Mouse (Mus musculus) hindbrain, embryonic 14.5 days (tissue): ENCODE results near the gene Pfkfb3. TPM values are rescaled to one million over a fixed set of nuclear protein-coding genes. Genes with fewer than 3 reads are reported as not detected.

Source experiments
- ATAC-seq: fragments of 200-750 bp; cut with Nextera tagmentation; 2 replicates; pipeline ENCODE4 v1.8.0; 2017; ENCODE audit warnings: moderate number of reproducible peaks, mild to moderate bottlenecking, moderate TSS enrichment, moderate library complexity; ENCODE audit not compliant: low FRiP score
- DNase-seq: peaks from one replicate; pipeline ENCODE4 v3.0.0-alpha.2; 2015; ENCODE audit warnings: low spot score
- H3K27ac ChIP-seq: fragments of 300-500 bp; sonication (generic); 2 replicates; pipeline ENCODE4 v1.5.1; 2014; ENCODE audit warnings: mild to moderate bottlenecking, moderate library complexity
- H3K27me3 ChIP-seq: fragments of 300-500 bp; sonication (generic); 2 replicates; pipeline ENCODE4 v1.6.1; 2014; ENCODE audit warnings: mild to moderate bottlenecking, low read length, mixed read lengths; ENCODE audit not compliant: control insufficient read depth, insufficient read depth
- H3K36me3 ChIP-seq: fragments of 300-500 bp; sonication (generic); replicated peaks from 2 replicates; pipeline ENCODE4 v1.6.1; 2014; ENCODE audit not compliant: control insufficient read depth, insufficient read depth
- H3K4me1 ChIP-seq: fragments of 300-500 bp; sonication (generic); replicated peaks from 2 replicates; pipeline ENCODE4 v1.6.1; 2014; ENCODE audit warnings: antibody characterized with exemption, low read length, mixed read lengths; ENCODE audit not compliant: control insufficient read depth, insufficient read depth
- H3K4me2 ChIP-seq: fragments of 300-500 bp; sonication (generic); replicated peaks from 2 replicates; pipeline ENCODE4 v1.6.1; 2014; ENCODE audit warnings: mild to moderate bottlenecking, moderate library complexity
- H3K4me3 ChIP-seq: fragments of 300-500 bp; sonication (generic); replicated peaks from 2 replicates; pipeline ENCODE4 v1.5.1; 2014; ENCODE audit warnings: mild to moderate bottlenecking, low read length
- H3K9ac ChIP-seq: fragments of 300-500 bp; sonication (generic); 2 replicates; pipeline ENCODE4 v1.6.1; 2014
- H3K9me3 ChIP-seq: fragments of 300-500 bp; sonication (generic); 2 replicates; pipeline ENCODE4 v1.6.1; 2016; ENCODE audit warnings: low read length; ENCODE audit not compliant: control insufficient read depth
- WGBS: fragments of 180-500 bp; shearing (Covaris S2); extraction: QIAGEN DNeasy Blood & Tissue Kit; methylation state at CpG from one replicate; pipeline ENCODE4 v1.1.7; 2014; 5-methylcytosine and 5-hydroxymethylcytosine counted together
- polyA plus RNA-seq: library from polyadenylated mRNA; unstranded; fragments of >200 nt; fragmentation: Nextera tagmentation; extraction: Ambion mirVana; gene quantifications from 2 replicates; pipeline ENCODE4 v1.2.1, GENCODE M21; 2014

The Pfkfb3 gene
- polyA plus RNA-seq: 27.6 and 32.0 TPM in 2 replicates

DNA sequence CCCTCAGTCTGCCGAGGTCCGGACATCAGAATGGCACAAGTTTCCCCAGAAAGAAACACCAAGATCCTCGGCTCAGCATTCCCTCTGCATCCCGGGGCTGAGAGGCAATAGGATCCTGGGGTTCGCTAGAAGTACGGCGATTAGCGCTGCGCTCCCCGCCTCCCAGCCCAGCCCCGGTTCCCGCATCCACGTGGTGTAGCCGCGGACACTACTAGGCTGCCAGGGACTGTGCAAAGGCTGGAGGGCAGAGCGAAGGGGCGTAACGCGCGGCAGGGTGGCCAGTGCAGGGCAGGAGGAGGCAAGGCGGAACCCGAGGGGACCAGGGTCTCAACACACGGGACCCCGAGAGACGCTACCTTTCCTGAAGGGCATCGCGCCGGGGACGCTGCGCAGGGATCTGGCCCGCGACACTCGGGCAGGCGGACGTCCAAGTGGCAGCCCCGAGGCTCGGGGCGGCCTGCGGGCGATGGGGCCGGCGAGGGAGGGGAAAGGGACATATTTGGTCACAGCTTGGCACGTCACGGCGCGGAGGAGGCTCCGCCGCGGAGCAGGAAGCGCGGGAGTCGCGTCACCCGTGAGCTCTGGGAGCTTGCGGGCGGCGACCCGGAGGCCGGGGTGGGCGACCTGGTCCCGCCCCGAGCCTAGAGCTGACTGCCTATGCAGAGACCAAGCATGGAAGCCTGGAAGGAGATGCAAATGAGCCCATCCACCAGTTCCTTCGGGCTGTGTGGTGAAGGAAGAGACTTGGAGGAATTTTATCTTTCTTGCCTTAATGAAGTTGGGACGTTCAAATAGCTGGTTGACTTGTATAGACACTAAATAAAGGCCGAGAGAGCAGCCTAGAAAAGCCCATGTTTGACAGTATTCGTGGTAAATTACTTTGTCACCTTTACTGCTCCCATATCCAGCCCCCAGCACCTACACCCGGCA, at the start of gene Pfkfb3:
Pfkfb3 (minus strand) TSS at position 607 of the 930 bp plus-strand sequence.
- Histone ChIP-seq H3K27me3 (peaks cover 27% of the 10 kb centered on the region), H3K9ac (peak within 1 kb of the TSS; percentile 57), H3K4me2 (peak within 1 kb of the TSS; percentile 95), H3K27ac (no peak within 1 kb of the TSS), H3K9me3 (no peaks in the 10 kb centered on the region), H3K4me1 (no peaks in the 10 kb centered on the region; the same call in 1 of the 2 replicates), H3K36me3 (no peaks in the 10 kb centered on the region), H3K4me3 (peak within 1 kb of the TSS; percentile 51)
- peak; percentile 80 for ATAC-seq
- 2% methylated on average over 67 of the region's 67 CpGs for WGBS
- DNase-seq: peak; percentile 51

DNA sequence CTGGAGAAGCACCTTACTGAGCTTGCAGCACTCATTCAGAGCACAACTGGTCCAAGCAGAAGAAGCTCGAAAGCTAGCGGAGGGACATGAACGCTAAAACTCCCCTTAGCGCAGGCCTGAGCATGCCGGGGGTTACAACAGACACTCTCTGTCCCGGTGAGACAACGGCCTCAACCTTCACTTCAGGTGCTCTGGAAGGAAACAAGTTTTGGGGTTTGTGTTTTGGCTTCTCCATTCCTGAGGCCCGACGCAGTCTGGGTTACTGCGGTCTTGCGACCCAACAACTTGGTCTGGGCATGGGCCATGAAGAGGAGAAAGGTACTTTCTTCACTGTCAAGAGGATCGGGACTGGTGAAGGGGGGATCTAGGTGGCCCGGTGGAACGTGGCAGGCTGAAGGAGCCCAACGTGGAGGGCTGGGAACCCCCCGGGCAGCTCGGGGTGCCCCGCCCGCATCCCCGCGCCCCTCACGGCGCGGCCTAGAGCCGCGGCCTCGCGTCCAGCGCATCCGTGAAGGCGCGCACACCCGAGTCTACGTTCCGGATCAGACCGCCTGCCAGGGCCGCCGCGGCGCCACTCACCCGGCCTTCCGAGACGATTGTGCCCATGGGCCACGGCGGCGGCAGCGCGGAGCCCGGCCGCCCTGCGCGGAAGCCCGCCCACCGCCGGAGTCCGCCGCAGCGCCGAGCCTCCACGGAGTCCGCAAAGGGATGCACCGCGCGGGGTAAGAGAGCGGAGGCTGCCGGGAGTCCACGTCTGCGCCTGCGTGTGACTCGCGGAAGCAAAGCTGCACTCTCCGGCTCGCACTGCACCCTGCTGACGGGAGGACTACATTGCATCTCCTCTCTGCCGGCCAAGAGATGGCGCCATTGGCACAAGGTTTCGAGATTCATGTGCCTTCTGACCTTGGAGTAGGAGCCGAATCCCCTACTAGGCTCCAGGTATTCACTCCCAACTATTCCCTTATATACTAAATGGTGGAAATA, 48.9 kb upstream of the Pfkfb3 start:
- ATAC-seq (peak; percentile 100), DNase-seq (peak; percentile 97)
- Histone ChIP-seq H3K27ac (peak overlapping the region; percentile 68; the same call in 1 of the 2 replicates), H3K4me3 (peak overlapping the region; percentile 87), H3K4me1 (peaks cover 10% of the 10 kb centered on the region), H3K9me3 (no peaks in the 10 kb centered on the region), H3K4me2 (peak overlapping the region; percentile 83), H3K36me3 (peaks cover 29% of the 10 kb centered on the region), H3K9ac (peak overlapping the region; percentile 93), H3K27me3 (no peaks in the 10 kb centered on the region)
- WGBS: under 1% methylated on average over 75 of the region's 78 CpGs

DNA sequence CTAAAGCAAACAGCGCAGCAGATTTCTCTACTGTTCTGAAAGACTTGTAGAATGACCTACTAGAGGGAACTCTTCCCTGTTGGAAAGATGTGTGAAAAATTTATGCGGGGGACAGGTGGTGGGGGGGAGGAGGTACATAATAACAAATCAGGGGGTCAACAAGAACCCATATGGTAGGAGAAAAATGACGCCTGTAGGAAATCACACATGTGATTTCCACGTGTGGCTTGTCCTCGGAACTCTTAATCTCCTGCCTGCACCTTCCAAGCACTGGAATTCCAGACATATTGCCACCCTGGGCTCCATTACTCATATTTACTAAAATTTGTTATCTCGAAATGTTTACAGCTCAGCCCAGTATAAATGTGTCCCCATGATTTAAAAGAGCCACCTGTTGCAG, 47.9 kb upstream of the Pfkfb3 start:
- ATAC-seq: no peak
- 93% methylated on average over 6 of the region's 6 CpGs for WGBS

DNA sequence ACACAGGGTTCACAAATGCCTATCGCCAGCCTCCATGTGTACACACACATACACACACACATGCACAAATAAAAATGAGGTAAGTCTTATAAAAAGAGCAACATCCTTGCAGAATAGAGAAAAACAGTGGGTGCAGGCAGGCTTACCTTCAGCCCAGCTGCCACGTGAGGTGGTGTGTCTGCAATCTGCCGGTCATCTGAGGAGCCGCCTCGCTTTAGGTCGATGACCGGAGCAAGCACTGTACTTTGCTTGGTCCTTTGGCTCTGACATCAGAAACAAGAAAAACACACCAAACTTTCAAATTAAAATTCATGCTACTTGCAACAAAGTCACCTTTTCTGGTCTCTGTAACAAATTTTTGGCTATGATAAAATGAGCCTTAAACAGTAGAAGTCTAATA, 44.0 kb upstream of the Pfkfb3 start:
- DNase-seq (no peak), ATAC-seq (no peak)
- H3K27me3 ChIP-seq: no peaks in the 10 kb centered on the region
- H3K4me1 ChIP-seq: peaks cover 10% of the 10 kb centered on the region
- H3K4me3 ChIP-seq: no peak overlapping the region
- no peaks in the 10 kb centered on the region for H3K9me3 ChIP-seq
- H3K27ac ChIP-seq: no peak overlapping the region
- H3K36me3 ChIP-seq: peaks cover 72% of the 10 kb centered on the region
- no peak overlapping the region for H3K4me2 ChIP-seq
- no peak overlapping the region for H3K9ac ChIP-seq
- WGBS: 97% methylated on average over 7 of the region's 7 CpGs

More for the DNA sequence above, 47.9 kb upstream of the Pfkfb3 start:
- no peak for DNase-seq
- Histone ChIP-seq H3K4me3 (peak overlapping the region; percentile 87), H3K27ac (no peak overlapping the region), H3K36me3 (peaks cover 39% of the 10 kb centered on the region), H3K27me3 (no peaks in the 10 kb centered on the region), H3K4me2 (peak overlapping the region; percentile 83), H3K9me3 (no peaks in the 10 kb centered on the region), H3K9ac (peak overlapping the region; percentile 93), H3K4me1 (peaks cover 10% of the 10 kb centered on the region)

DNA sequence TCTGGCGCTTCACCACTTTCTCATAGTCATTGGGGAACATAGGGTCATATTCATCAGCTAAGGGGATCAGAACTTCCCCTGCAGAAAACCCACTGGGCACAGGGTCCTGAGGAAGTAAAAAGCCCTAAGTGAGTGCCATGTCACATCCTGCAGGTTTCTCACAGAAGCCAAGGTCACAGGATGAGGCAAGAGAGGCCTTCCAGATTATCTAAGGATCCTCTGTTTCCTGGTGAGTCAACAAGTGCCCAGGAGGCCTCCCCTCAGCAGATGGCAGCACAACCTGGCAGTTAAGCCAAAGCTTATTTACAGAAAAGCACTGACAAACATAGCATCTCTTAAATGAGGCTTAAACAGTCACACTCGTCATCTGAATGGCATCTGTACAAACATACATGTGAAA, 42.8 kb upstream of the Pfkfb3 start:
- H3K9me3 ChIP-seq: no peaks in the 10 kb centered on the region
- H3K4me1 ChIP-seq: peaks cover 3% of the 10 kb centered on the region
- DNase-seq (no peak), ATAC-seq (no peak)
- 92% methylated on average over 2 of the region's 2 CpGs for WGBS
- H3K9ac ChIP-seq: no peak overlapping the region
- H3K4me3 ChIP-seq: no peak overlapping the region
- H3K36me3 ChIP-seq: peaks cover 85% of the 10 kb centered on the region
- H3K4me2 ChIP-seq: no peak overlapping the region
- no peak overlapping the region for H3K27ac ChIP-seq
- H3K27me3 ChIP-seq: no peaks in the 10 kb centered on the region

DNA sequence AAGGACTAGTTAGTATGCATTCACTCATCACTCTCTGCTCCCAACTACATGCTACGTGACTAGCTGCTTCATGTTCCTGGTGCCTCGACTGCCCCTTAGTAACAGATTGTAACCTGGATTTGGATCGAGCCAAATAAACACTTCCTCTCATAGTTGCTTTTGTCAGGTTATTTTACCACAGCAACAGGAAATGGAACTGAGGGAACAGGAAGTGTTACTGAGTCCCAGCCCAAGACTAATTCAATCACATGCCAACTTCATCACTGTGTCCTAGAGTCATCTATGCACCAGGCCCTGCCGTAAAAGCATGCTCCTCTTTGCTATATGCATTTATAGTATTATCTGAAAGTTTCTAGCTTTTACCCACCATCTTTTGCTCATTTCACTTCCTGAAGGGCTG, 34.1 kb upstream of the Pfkfb3 start:
- Histone ChIP-seq H3K9ac (no peak overlapping the region), H3K27me3 (no peaks in the 10 kb centered on the region), H3K36me3 (peaks cover 96% of the 10 kb centered on the region), H3K4me1 (no peaks in the 10 kb centered on the region), H3K4me3 (no peak overlapping the region), H3K4me2 (no peak overlapping the region), H3K9me3 (no peaks in the 10 kb centered on the region), H3K27ac (no peak overlapping the region)
- ATAC-seq (no peak), DNase-seq (no peak)
- WGBS: 90% methylated on average over 4 of the region's 4 CpGs

DNA sequence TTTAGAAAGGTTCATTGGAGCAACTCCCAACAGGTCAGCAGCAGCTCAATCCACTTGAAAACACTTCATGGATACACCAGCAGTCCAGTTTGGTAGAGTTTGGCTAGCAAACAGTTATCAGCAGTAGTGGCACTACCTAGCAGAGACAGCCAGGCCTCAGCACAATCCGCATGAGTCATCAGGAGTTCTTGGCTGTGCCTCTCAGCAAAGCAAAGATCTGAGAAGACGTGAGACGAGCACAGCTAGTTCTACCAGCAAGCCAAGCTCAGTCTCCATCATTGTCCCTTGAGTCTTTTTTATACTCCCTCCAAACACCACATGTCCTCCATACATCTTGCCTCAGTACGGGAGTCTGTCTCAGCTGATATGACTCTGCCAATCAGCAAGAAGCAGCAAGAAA, 25.5 kb upstream of the Pfkfb3 start:
- H3K36me3 ChIP-seq: peaks cover 18% of the 10 kb centered on the region
- no peak overlapping the region for H3K9ac ChIP-seq
- no peaks in the 10 kb centered on the region for H3K27me3 ChIP-seq
- H3K4me2 ChIP-seq: no peak overlapping the region
- no peaks in the 10 kb centered on the region for H3K4me1 ChIP-seq
- 98% methylated on average over 4 of the region's 4 CpGs for WGBS
- H3K9me3 ChIP-seq: no peaks in the 10 kb centered on the region
- no peak for DNase-seq
- H3K4me3 ChIP-seq: no peak overlapping the region
- ATAC-seq: no peak
- H3K27ac ChIP-seq: no peak overlapping the region

DNA sequence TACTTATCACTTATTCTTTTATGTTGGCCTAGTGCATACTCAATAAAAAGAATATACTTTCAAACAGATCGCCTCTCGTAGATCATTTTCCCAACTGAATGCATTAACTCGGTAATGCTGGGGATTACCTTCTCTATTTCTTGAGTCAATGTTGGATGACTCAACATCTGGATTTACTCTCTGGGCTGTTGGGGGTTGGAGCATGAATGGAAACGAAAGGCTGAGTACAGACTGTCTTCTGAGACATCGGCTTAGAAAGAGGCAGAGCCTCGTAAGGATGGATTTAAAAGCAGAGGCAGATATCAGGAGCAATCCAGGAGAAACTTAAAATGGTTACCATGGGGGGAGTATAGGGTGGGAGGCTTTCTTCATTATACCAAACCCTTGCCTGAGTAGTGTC, 24.3 kb upstream of the Pfkfb3 start:
- Histone ChIP-seq H3K27me3 (no peaks in the 10 kb centered on the region), H3K4me1 (no peaks in the 10 kb centered on the region), H3K4me2 (no peak overlapping the region), H3K36me3 (peaks cover 9% of the 10 kb centered on the region; the same call in 1 of the 2 replicates), H3K9me3 (no peaks in the 10 kb centered on the region), H3K9ac (no peak overlapping the region), H3K27ac (no peak overlapping the region), H3K4me3 (no peak overlapping the region)
- 93% methylated on average over 6 of the region's 6 CpGs for WGBS
- DNase-seq: no peak
- no peak for ATAC-seq

DNA sequence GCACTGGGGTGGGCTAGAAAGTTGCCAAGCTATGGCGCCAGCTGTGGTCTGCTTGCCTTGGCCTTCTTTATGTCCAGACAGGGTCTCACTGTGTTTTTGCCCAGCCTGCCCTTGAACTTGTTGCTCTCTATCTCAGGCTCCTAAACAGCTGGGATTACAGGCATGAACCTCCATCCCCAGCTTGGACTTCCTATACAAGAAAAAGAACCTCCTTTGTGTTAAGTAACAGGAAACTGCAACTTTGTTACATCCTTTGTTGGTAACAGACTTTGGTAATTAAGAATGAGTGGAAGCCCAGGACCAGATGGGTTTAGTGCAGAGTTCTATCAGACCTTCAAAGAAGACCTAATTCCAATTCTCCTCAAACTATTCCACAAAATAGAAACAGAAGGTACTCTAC, 19.8 kb upstream of the Pfkfb3 start:
- no peak for ATAC-seq
- no peaks in the 10 kb centered on the region for H3K27me3 ChIP-seq
- H3K27ac ChIP-seq: no peak overlapping the region
- H3K36me3 ChIP-seq: no peaks in the 10 kb centered on the region
- no peak overlapping the region for H3K9ac ChIP-seq
- H3K4me3 ChIP-seq: no peak overlapping the region
- no peak overlapping the region for H3K4me2 ChIP-seq
- no peak for DNase-seq
- H3K4me1 ChIP-seq: no peaks in the 10 kb centered on the region
- no peaks in the 10 kb centered on the region for H3K9me3 ChIP-seq
- WGBS: 90% methylated on average over 1 of the region's 1 CpGs
